Mouse (Mus musculus): Measurements from ENCODE around the gene Sept9.

DNA sequence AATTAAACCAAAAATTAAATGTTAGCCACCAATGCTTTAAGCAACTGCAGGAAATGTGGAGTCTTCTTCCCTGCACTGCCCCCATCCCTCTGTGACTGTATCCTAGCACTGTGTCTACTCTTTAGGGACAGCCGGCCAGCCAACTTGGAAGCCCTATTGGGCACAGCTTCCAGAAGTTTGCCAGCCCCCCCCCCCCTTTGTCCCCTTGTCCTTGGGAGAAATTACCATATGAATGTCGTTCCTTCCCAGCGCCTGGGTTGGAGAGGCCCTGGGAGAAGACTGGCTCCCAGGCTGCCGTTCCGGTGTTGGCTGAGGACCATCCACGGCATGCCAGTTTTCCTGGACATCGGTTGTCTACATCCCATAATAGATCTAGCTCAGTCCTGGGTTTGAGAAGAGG is 141.8 kb downstream of the Sept9 start:
- no peak for TF ChIP-seq REST (IDR thresholded peaks at IDR 0.05; ENCODE audit: insufficient read depth, insufficient read length)
- TF ChIP-seq POLR2A (IDR thresholded peaks at IDR 0.05; ENCODE audit: insufficient read length, low read depth) = no peak
- no peak for TF ChIP-seq POLR2AphosphoS2 (IDR thresholded peaks at IDR 0.05; ENCODE audit: insufficient read length, low read depth)
- no peak for TF ChIP-seq MYOG (IDR thresholded peaks at IDR 0.05; ENCODE audit: control insufficient read depth in 1 of 3, insufficient read depth in 1 of 3, insufficient read length in 2 of 3, low read depth in 2 of 3)
